Mouse (Mus musculus) heart, adult 2 months (tissue): ENCODE data around the gene 1700056E22Rik.

Source experiments
- CTCF ChIP-seq: fragments of 200-600 bp; IDR thresholded peaks from 2 replicates; pipeline ENCODE4 v1.8.1; 2022; ENCODE audit warnings: antibody characterized with exemption, mild to moderate bottlenecking, moderate library complexity
- EP300 ChIP-seq: fragments of 200-500 bp; IDR thresholded peaks from 2 replicates; pipeline ENCODE4 v1.6.1; 2011; ENCODE audit warnings: low read depth, low read length, control low read depth; ENCODE audit not compliant: insufficient read depth

GRCm38 (mm10) chr1:184005315-184006058, 28.6 kb downstream of the 1700056E22Rik start:
- no peak for TF ChIP-seq CTCF
- no peak for TF ChIP-seq EP300
